Mouse (Mus musculus) granulocyte monocyte progenitor cell, adult 5-6 weeks (primary cell): Measurements from ENCODE around the gene Calml3. TPM values are rescaled to one million over a fixed set of nuclear protein-coding genes. Genes with fewer than 3 reads are reported as not detected.
A peak's percentile ranks its signal among the peaks of the same experiment; 100 is the strongest.

Experiments
- ATAC-seq: replicated peaks from 2 replicates; pipeline ENCODE4 v1.8.0; 2016; ENCODE audit warnings: mild to moderate bottlenecking, moderate TSS enrichment, inconsistent platforms; ENCODE audit not compliant: poor library complexity, severe bottlenecking
- total RNA-seq, 2 experiments: library from RNA; stranded (forward) in 1 of 2; stranded (reverse) in 1 of 2; fragments of 200-712, 200-1000 nt in 1 of 2; fragments of >200 nt in 1 of 2; fragmentation: Nextera tagmentation in 1 of 2; gene quantifications; 2 replicates each; pipeline ENCODE4 v1.2.3; 2014 to 2017

Calml3 gene
- total RNA-seq, 2 experiments from 2014 or later = not detected

DNA sequence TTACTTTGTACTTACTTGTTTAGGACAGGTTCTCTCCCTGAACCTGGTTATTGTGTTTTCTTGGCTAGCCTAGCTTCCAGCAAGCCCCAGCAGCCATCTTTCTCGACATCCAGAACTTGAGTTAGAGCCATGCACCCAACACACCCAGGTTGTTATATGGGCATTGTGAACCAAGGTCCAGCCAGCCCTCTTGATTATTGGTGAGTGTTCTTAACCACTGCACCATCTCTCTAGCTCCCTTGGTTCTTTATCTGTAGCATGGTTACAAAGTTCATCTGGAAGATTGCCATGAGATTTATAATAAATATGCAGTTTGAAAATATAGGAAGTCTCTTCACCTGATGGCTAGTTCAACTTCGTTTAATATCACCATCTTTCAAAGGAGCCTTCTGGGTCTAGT, 20.5 kb downstream of the Calml3 start:
- no peak for ATAC-seq

DNA sequence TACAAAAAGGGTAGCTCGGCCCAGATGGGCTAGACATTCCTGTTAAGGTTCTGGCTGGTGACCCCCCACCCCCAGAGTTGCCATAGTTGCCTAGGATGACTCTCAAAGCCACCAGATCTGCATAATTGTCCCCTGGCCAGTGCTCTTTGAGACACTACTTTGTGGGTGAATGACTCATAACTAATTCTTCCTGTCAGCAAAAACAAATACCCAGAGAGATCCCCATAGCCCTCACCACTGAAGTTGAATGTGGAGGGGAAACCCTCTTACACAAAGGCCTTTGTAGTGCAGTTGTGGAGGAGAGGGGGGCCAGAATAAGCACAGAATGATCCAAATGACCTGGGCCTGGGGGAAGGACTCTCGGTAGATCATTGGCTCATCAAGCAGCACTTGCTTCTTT, 21.6 kb downstream of the Calml3 start:
- ATAC-seq = peak; percentile 72

DNA sequence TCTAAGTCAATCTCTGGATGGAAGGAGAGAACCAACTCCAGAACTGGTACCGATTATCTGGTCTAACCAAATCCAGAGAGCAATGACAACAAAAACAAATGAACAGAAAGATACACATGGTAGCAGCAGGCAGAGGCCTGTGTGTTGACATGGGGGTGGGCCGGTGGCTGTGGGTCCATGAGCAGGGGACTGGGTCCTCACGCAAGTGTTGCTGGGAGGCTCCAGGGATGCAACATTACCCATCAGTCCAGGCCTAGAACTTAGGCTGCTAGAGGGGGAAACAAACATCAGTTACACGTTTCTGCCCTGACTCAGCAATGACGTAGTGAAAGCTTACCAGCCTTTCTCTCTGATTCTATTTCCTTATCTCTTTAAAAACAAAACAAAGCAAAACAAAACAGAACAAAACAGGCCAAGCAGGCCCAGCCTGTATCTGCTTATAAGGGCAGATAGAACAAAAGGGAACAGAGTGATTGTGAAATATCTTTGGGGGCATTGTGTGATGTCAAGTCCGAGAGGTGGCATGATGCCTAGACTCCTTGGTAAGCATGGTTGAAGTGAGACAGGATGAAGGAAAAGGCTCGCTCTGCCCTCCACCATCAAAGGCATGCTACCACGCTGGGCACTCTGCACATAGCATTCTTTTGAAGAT, 24.4 kb downstream of the Calml3 start:
- peak; percentile 74 for ATAC-seq

DNA sequence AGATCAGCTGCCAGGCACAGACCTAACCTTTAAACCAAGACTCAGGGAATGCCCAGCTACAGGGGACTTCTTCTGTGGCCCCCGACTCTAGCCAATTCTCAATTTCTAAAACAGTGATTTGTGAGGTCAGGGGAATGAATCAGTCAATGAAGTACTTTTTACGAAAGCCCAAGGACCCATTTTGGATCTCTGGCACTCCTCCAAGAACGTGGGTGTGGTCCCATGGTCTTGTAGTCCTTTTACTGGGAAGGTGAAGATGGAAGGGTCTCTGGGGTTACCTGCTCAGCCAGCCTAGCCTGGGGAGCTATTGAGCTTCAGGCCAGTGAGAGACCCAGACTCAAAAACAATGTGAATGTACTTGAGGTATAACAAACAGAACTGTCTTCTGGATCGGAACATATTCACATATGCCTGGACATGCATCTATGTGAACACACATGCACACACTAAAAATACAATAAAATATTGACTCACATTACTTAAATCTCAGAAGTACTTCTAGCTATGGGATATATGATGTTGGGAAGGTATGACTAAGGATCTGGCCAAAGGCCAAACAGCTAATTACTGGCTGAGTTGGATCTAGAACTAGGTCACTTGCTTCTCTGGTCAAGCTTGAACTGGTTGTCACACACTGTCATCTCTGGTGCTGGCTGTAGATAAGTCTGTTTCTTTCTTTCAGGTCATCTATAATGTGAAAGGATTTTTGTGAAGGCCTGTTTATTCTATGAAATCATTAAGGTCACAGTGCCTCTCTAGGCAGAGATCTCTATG, 25.3 kb downstream of the Calml3 start:
- ATAC-seq = no peak

DNA sequence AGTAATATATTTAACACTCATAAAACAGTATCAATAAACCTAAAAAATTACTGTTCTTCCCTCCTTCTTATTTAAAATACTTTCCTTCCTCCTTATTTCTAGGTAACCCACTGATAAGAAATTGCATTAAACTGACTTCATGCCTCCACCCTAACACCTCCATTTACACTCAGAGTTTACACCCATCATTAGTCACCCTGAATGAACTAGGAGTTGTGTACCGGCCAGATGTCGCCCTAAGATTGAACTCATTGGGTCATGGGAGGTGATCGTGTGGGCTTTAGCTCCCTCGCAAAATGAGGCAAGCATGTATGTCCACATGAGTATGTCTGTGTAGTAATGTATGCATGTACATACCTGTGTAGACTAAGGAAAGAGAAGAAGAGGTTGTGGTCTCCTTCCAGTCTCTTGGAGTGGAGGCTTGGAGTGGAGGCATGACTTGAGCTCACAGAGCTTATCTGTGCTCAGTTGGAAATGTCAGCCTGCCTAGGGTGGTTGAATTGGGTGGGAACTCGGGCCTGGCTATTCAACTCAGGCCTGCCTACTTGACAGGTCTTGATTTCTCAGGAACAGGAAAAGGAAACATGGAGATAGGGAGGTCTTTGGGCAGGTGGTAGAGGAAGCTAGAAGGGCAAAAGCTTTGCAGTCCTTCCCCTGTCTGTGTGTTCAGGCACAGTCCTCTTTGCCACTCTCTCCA, 26.8 kb downstream of the Calml3 start:
- no peak for ATAC-seq

DNA sequence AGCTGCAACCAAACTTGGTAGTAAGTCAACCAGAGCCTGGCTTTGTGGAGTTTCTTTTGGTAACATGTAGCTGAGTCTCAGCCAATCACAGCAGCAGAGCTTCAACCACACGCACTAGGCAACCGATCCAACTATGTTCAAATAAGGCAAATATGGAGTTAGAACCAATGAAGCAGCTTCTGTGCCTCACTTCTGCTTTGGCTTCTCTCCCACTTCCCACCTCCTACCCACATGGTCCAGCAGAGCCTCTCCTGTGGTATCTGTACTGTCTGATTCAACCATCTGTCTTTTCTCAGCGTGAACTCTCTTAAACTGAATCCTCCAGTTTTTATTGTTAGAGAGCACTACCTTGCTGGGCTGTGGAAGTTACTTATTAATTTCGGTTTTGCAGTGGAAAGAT, 27.7 kb downstream of the Calml3 start:
- peak; percentile 80 for ATAC-seq

DNA sequence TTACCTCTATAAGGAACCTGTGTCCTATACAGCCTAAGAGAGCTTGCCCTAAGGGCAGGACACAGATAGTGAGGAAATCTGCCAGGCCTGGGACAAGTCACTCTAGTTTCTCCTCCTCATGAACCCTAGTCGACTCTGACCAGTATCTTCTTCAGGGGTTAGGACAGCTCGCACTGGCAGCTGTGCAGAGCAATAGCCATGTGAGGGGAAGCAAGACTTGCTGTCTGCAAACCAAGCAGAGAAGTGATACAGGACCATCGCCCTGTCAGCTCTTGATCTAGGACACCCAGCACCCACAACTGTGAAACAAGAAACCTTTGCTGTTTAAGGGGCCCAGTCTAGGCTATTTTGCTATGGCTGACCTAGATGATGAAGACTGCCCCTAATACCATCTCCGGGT, 29.1 kb downstream of the Calml3 start:
- no peak for ATAC-seq

DNA sequence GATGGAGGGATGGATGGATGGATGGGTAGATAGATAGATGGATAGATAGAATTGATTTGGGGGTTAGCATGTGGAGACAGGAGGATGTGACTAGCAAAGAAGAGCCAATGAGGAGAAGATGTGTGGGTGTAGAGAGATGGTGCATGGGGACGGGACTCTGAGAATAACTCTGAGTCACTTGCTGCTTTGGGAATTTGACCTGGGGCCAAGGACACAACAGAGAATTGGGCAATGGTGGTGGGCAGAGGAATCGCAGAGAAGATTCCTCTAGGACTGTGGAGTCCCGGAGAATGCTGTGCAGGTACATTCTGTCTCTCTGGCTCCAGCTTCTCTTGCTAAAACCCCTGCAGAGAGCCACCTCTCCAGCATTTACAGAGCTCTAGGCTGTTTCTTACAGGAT, 29.8 kb downstream of the Calml3 start:
- ATAC-seq = no peak

DNA sequence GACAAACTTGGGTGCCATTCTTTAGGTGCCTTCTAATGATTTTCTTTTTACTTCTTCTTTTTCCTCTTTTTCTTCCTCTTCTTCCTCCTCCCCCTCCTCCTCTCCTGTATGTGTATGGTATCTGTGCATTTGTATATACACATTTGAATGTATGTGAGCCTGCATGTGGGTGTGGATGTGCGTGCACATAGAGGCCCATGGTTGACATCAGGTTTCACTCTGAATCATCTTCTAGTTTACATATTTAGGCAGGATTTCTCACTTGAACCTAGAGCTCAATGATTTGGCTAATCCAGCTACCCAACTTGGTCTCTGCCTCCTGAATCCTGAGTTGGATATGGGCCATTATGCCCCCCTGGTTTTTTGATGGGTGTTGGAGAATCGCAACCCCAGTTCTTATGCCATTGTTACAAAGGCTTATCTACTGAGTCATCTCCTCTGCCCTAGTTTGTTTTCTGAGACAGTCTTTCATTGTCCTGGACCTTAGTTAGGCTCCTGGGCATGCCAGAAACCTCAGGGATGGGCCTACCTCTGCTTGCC, 30.9 kb downstream of the Calml3 start:
- ATAC-seq = no peak

DNA sequence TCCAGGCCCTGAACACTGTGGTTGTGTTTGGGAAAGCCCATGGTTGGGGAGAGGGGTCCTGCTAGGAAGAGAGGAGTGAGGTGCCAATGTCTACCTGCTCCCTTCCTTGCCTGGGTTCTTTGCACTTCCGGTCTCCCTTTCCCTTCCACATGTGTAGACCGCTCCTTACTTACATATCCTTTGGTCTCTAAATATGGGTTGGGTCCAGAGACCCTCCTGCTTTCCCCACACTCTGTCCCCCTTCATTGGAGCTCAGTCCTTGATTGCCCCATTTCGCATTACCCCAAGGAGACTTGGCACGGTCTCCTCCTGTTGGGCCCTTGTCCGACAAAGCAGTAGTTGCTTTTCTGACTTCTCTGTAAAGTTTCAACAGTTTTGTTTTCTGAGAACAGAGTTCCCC, 32.9 kb downstream of the Calml3 start:
- peak; percentile 12; the same call in 1 of the 2 replicates for ATAC-seq

DNA sequence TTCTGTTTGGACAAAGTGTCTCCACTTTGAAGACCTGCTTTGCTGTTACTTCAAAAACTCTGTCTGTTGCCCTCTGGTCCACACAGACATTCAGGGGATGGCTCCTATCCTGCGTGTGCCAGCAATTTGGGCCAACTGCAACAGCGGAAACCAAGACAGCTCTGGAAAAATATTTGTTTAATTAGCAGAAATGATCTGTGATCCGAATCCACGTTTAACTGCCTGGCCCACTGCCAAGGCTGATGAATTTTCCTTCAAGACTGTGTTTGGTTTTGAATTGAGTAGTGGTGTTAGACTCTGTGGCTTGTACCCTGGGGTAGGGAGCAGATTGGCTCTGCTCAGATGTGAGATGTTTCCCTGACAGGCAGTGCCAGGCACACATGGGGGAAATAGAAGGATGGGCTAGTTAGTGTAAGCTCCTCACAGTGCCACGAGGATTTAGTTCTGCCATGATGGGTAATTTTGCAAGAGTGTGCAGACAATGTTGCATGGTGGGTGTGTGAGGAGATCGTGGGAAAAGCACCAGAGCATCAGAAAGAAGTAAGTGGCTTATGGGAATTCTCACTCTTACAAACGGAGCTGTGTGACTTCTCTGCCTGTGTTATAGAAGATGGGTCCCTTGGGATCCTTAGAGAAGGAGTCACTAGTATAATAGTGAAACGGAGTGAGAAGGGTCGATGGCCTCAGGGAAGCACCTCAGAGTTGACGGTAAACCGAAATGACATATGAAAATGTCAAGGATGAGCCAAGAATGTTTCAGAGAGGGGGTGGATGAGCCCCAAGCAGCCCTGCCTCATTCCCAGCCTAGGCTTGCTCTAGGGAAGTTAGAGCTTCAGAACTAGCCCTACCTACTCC, 33.7 kb downstream of the Calml3 start:
- ATAC-seq = no peak

DNA sequence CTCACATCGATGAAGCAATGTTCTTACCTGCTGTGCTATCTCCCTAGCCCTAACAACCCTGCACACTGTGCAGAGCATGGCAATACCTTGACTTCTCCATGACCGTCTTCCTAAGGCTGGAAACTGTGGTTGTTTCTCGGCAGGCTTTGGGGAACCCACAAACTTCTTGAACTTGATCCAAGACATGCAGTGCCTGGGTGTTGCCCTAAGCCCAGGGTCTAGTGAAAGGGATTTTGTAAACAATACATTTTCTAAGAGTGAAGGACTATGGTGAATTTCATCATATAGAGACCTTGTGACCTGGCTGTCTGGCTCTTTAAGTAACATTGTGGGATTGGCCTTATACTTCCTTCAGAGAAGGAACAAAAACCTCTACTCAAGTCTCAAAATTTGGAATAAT, 34.6 kb downstream of the Calml3 start:
- ATAC-seq = peak; percentile 67

DNA sequence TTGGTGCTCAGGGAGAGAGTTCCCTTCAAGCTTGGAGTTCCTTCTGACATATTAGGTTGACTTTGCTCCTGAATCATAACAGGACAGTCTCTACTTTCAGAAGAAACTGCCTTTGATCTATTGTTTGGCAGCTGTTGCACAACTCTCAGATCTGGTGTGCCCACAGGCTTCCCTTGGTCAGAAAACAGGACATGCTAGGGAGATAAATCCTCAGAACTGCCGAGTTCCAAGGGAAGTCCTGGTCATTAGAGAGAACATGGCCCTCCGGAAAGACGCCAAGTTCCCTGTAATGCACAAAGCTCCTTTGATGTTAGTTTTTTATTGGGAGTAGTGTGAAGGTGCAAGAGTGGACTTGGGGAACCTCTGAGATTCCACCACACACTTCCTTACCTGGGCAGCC, 35.5 kb downstream of the Calml3 start:
- ATAC-seq = peak; percentile 47

DNA sequence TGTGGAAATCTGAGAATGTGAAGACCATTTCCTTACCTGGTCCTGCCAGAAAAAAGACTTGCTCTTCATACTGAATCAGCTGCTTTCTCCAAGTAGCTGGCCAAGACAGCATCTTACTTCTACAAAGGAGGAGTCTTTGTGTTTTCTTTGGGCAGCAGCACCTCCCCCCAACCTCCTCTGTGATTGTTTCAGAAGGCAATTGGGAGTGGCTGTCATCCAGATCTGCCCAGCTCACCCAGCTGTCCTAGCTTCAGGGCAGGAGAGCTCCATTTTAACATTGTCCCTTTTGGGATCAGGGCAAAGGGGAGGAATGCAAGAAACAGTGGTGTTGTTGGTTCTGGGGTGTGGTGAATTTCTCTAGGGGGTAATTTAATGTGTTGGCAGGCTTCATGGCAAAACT, 37.0 kb downstream of the Calml3 start:
- no peak for ATAC-seq

DNA sequence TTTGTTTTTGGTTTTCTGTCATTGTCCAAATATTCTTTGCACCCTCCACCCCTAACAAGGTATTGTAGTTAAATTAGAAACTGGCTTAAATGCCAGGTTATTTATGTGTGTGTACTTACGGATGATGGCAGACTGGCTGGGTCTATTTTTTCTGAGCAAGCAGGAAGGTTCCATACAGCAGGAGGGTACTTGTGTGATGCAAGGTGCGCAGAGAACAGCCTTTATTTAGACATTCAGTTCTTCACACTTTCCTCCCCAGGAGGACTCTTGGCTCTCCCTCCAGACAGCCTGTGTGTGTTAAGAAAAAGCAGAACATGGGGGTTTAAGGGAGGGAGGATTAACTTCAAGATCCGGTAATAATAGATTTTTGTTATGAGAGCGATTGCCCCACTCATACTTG, 38.3 kb downstream of the Calml3 start:
- no peak for ATAC-seq

DNA sequence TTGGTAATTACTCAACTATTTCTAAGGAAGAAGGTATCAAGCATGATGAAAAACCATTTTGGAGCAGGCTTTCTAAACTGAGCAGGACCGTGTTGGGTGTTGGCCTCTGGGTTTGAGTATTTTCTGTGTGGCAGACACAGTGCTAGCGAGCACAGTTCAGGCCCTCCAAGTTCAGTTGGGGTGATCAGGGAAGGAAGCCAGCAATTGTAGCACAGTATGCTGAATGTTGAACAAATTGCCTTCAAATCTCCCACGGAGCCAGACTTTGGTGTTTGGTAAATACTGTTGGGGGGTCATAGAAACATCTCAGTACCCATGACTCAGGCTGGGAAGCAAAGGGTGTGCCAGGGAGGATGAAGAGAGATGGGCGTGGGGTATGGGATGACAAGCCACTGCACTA, 43.0 kb downstream of the Calml3 start:
- no peak for ATAC-seq

DNA sequence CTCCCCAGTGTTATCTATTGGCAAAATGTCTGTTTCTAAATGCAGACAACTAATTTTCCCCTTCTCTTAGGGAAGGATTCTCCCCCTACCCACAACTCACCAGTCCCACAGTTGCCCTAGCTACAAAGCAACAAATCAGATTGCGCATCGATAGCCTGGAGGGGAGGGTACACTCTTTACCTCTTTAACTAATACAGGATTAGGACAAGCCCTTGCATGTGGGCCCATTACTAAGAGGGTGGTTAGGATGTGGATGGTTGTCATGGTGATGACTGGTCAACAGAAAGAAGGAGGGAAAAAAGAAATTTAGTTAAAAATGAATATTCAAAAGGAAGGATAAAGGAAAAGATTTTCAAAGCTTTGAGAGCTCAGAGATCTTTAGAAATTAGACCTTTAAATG, 45.8 kb downstream of the Calml3 start:
- ATAC-seq = no peak

DNA sequence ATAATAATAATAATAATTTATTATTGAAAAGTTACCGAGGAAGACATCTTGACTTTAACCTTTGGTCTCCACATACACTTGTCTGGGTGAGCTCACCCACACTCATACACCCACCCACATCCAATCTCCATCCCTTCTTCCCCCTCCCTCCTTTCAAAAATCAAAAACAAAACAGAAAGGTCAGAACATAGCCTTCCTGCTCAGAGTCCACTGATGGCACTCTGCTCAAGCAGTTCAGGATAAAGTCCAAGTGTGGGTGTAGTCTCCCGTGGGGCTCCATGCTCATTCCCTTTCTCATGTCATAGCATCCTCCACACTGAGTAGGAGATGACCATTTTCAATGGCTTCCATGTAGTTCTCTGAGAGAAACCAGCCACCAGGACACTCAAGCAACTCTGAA, 50.8 kb downstream of the Calml3 start:
- no peak for ATAC-seq
